Mouse (Mus musculus) CH12.LX (cell line): ENCODE measurements at regions not wholly inside any gene's neighbourhood (a gene's known extent, or its start where the extent isn't known, plus 50 kb on each side); places are given as distances from the start of the nearest gene placed in this dataset.

Source experiments
- DNase-seq: peaks from one replicate; pipeline ENCODE4 v3.0.0-alpha.2; 2013; ENCODE audit errors: extremely low read depth
- H3K27ac ChIP-seq: 2 replicates; pipeline ENCODE4 v1.5.1; 2012; ENCODE audit warnings: low read depth, mild to moderate bottlenecking, control low read depth, moderate library complexity; ENCODE audit not compliant: insufficient read depth
- H3K27me3 ChIP-seq: replicated peaks from 2 replicates; pipeline ENCODE3; 2012; ENCODE audit warnings: inconsistent platforms
- H3K36me3 ChIP-seq, 2 experiments: replicated peaks in 1 of 2; 2 replicates each; pipeline versions ENCODE3 to v1.6.1; 2012; ENCODE audit warnings: inconsistent platforms in 1 of 2, low read length in 1 of 2, mild to moderate bottlenecking in 1 of 2, mixed read lengths in 1 of 2, moderate library complexity in 1 of 2; ENCODE audit not compliant: control insufficient read depth in 1 of 2, insufficient read depth in 1 of 2
- H3K4me1 ChIP-seq, 2 experiments: 2 replicates each; pipeline ENCODE4 v1.6.1; 2012; ENCODE audit warnings: inconsistent platforms in 1 of 2, moderate library complexity in 1 of 2; ENCODE audit not compliant: insufficient read depth in 2 of 2, control insufficient read depth in 1 of 2
- H3K4me2 ChIP-seq: 2 replicates; pipeline ENCODE4 v1.6.1; 2012; ENCODE audit warnings: low read depth, mild to moderate bottlenecking, control low read depth; ENCODE audit not compliant: poor library complexity, insufficient read depth, severe bottlenecking
- H3K4me3 ChIP-seq, 3 experiments: fragments of 150-350 bp in 1 of 3; sonication (generic) in 1 of 3; replicated peaks in 1 of 3; 2 replicates each; pipeline versions ENCODE3 to v1.5.1; 2011 to 2012; ENCODE audit warnings: low read depth in 2 of 3, low read length in 2 of 3, mild to moderate bottlenecking in 2 of 3, moderate library complexity in 2 of 3, control low read depth in 1 of 3, improper control_type of control experiment in 1 of 3, inconsistent platforms in 1 of 3, mixed read lengths in 1 of 3; ENCODE audit not compliant: poor library complexity in 1 of 3
- H3K79me2 ChIP-seq: replicated peaks from 2 replicates; pipeline ENCODE4 v1.6.1; 2012; ENCODE audit warnings: mild to moderate bottlenecking, moderate library complexity; ENCODE audit not compliant: control insufficient read depth, poor library complexity, insufficient read depth, severe bottlenecking; ENCODE audit errors: extremely low read depth
- H3K9ac ChIP-seq: 2 replicates; pipeline ENCODE4 v1.6.1; 2012; ENCODE audit warnings: low read depth, mild to moderate bottlenecking, control low read depth, moderate library complexity; ENCODE audit not compliant: insufficient read depth
- H3K9me3 ChIP-seq: replicated peaks from 2 replicates; pipeline ENCODE3; 2012; ENCODE audit warnings: low read length, inconsistent platforms, mixed read lengths
- CHD2 ChIP-seq: IDR thresholded peaks from 2 replicates; pipeline ENCODE4 v1.6.1; 2011; ENCODE audit warnings: low read length, improper control_type of control experiment
- E2F4 ChIP-seq: IDR thresholded peaks from 2 replicates; pipeline ENCODE4 v1.6.1; 2011; ENCODE audit warnings: low read depth, low read length, improper control_type of control experiment; ENCODE audit not compliant: insufficient replicate concordance
- EP300 ChIP-seq: IDR thresholded peaks from 2 replicates; pipeline ENCODE4 v1.6.1; 2011; ENCODE audit warnings: low read length, improper control_type of control experiment
- IRF4 ChIP-seq: IDR thresholded peaks from 2 replicates; pipeline ENCODE4 v1.6.1; 2014; ENCODE audit warnings: low read depth, mild to moderate bottlenecking, inconsistent platforms, low read length, improper control_type of control experiment
- JUN ChIP-seq: IDR thresholded peaks from 2 replicates; pipeline ENCODE4 v1.6.1; 2011; ENCODE audit warnings: low read depth, mild to moderate bottlenecking, low read length, improper control_type of control experiment, moderate library complexity; ENCODE audit not compliant: insufficient read depth
- KAT2A ChIP-seq: IDR thresholded peaks from 2 replicates; pipeline ENCODE4 v1.6.1; 2012; ENCODE audit warnings: low read length, improper control_type of control experiment, inconsistent platforms; ENCODE audit not compliant: insufficient replicate concordance
- MAX ChIP-seq: IDR thresholded peaks from 2 replicates; pipeline ENCODE4 v1.6.1; 2011; ENCODE audit warnings: low read length, improper control_type of control experiment
- MXI1 ChIP-seq: IDR thresholded peaks from 2 replicates; pipeline ENCODE4 v1.6.1; 2011; ENCODE audit warnings: mild to moderate bottlenecking, low read depth, low read length, improper control_type of control experiment
- POLR2A ChIP-seq: IDR thresholded peaks from 2 replicates; pipeline ENCODE4 v1.6.1; 2011; ENCODE audit warnings: low read depth, mild to moderate bottlenecking, improper control_type of control experiment, low read length
- RAD21 ChIP-seq: IDR thresholded peaks from 2 replicates; pipeline ENCODE4 v1.6.1; 2011; ENCODE audit warnings: low read depth, mild to moderate bottlenecking, low read length, improper control_type of control experiment, moderate library complexity
- SIN3A ChIP-seq: IDR thresholded peaks from 2 replicates; pipeline ENCODE4 v1.6.1; 2012; ENCODE audit warnings: low read length, improper control_type of control experiment, inconsistent platforms
- TBP ChIP-seq: conservative IDR thresholded peaks from 2 replicates; pipeline ENCODE4 v1.6.1; 2011; ENCODE audit warnings: low read depth, low read length, improper control_type of control experiment
- TCF12 ChIP-seq: IDR thresholded peaks from 2 replicates; pipeline ENCODE4 v1.6.1; 2014; ENCODE audit warnings: low read depth, mild to moderate bottlenecking, inconsistent platforms, low read length, improper control_type of control experiment
- UBTF ChIP-seq: IDR thresholded peaks from 2 replicates; pipeline ENCODE4 v1.6.1; 2012; ENCODE audit warnings: low read depth, mild to moderate bottlenecking, inconsistent platforms, low read length, improper control_type of control experiment, moderate library complexity
- USF2 ChIP-seq: conservative IDR thresholded peaks from 2 replicates; pipeline ENCODE4 v1.6.1; 2011; ENCODE audit warnings: low read depth, low read length, improper control_type of control experiment
- ZC3H11A ChIP-seq: IDR thresholded peaks from 2 replicates; pipeline ENCODE4 v1.6.1; 2012; ENCODE audit warnings: low read depth, mild to moderate bottlenecking, inconsistent platforms, low read length, improper control_type of control experiment
- ZKSCAN1 ChIP-seq: IDR thresholded peaks from 2 replicates; pipeline ENCODE4 v1.6.1; 2012; ENCODE audit warnings: low read depth, inconsistent platforms, low read length, improper control_type of control experiment, borderline replicate concordance
- ZMIZ1 ChIP-seq: IDR thresholded peaks from 2 replicates; pipeline ENCODE4 v1.6.1; 2012; ENCODE audit warnings: low read depth, mild to moderate bottlenecking, inconsistent platforms, low read length, improper control_type of control experiment
- ZNF384 ChIP-seq: IDR thresholded peaks from 2 replicates; pipeline ENCODE4 v1.6.1; 2012; ENCODE audit warnings: low read depth, low read length, improper control_type of control experiment, inconsistent platforms
- dilution Hi-C: fragments of 300-500 bp; cut with MboI; formaldehyde crosslinking; loops from 2 replicates; pipeline ENCODE4 v1.14.3; 2020; ENCODE audit warnings: low sequenced_read_pairs; ENCODE audit not compliant: extremely low pct_unique_long_range_greater_than_20kb, extremely low pct_ligation_motif_present
- in situ Hi-C: fragments of 300-500 bp; cut with MboI; formaldehyde crosslinking; loops from 3 replicates; pipeline ENCODE4 v1.14.3; 2019; ENCODE audit warnings: low sequenced_read_pairs, low pct_ligation_motif_present, low pct_unique_long_range_greater_than_20kb, mixed read lengths

- no peak overlapping the region for H3K4me2 ChIP-seq
- no peak overlapping the region for H3K4me3 ChIP-seq
- no peak overlapping the region for H3K9ac ChIP-seq
- no peak for DNase-seq
- dilution Hi-C loops = no loop called here
- no peaks in the 10 kb centered on the region for H3K79me2 ChIP-seq
- H3K9me3 ChIP-seq = no peaks in the 10 kb centered on the region
- in situ Hi-C loops = no loop called here
- no peaks in the 10 kb centered on the region for H3K36me3 ChIP-seq
- H3K27me3 ChIP-seq = no peaks in the 10 kb centered on the region
- no peak overlapping the region for H3K27ac ChIP-seq
- no peak for TF ChIP-seq UBTF
- TF ChIP-seq ZMIZ1 = no peak
- no peak for TF ChIP-seq MXI1
- TF ChIP-seq USF2 = no peak
- no peaks in the 10 kb centered on the region for H3K4me1 ChIP-seq
These were observed 110.7 kb upstream of the Cdh6 start for GRCm38 (mm10) chr15:13284219-13284618.

- H3K27ac ChIP-seq = no peak overlapping the region
- in situ Hi-C loops = no loop called here
- TF ChIP-seq CHD2 = no peak
- TF ChIP-seq EP300 = no peak
- no peak for TF ChIP-seq MAX
- no peak for TF ChIP-seq KAT2A
- no peak for TF ChIP-seq ZNF384
- no peak for TF ChIP-seq SIN3A
- TF ChIP-seq RAD21 = no peak
- TF ChIP-seq ZKSCAN1 = no peak
- TF ChIP-seq TCF12 = no peak
- TF ChIP-seq ZC3H11A = no peak
- TF ChIP-seq POLR2A = no peak
- TF ChIP-seq JUN = no peak
- no peak for TF ChIP-seq E2F4
- no peak for TF ChIP-seq IRF4
- TF ChIP-seq TBP = no peak
- no peaks in the 10 kb centered on the region for H3K27me3 ChIP-seq
- H3K9me3 ChIP-seq = no peaks in the 10 kb centered on the region
- H3K4me2 ChIP-seq = no peak overlapping the region
- no peak overlapping the region for H3K4me3 ChIP-seq
- dilution Hi-C loops = no loop called here
- no peaks in the 10 kb centered on the region for H3K4me1 ChIP-seq
- DNase-seq = no peak
- no peak overlapping the region for H3K9ac ChIP-seq
- no peaks in the 10 kb centered on the region for H3K36me3 ChIP-seq
- no peaks in the 10 kb centered on the region for H3K79me2 ChIP-seq
These were observed 109.6 kb upstream of the Cdh6 start for GRCm38 (mm10) chr15:13283106-13283505.
